Mouse (Mus musculus) neural tube, embryonic 11.5 days (tissue): ENCODE data around the gene Gm648. TPM values are rescaled to one million over a fixed set of nuclear protein-coding genes. Genes with fewer than 3 reads are reported as not detected.
"Not testable (repeated sequence)": the region's sequence is repeated elsewhere in the genome, so short reads cannot be mapped to it uniquely, and the experiment has no call there.

Source experiments
- ATAC-seq: fragments of 200-750 bp; cut with Nextera tagmentation; 2 replicates; pipeline ENCODE4 v1.8.0; 2017; ENCODE audit warnings: moderate number of reproducible peaks, mild to moderate bottlenecking, moderate TSS enrichment, moderate library complexity; ENCODE audit not compliant: insufficient read depth, low FRiP score, low TSS enrichment
- DNase-seq: peaks from one replicate; pipeline ENCODE4 v3.0.0-alpha.2; 2015; ENCODE audit warnings: low spot score
- H3K27ac ChIP-seq: fragments of 300-500 bp; sonication (generic); 2 replicates; pipeline ENCODE4 v1.5.1; 2014; ENCODE audit warnings: low read depth, mild to moderate bottlenecking, low read length
- H3K27me3 ChIP-seq: fragments of 300-500 bp; sonication (generic); 2 replicates; pipeline ENCODE4 v1.6.1; 2014; ENCODE audit warnings: mild to moderate bottlenecking, low read length, mixed read lengths; ENCODE audit not compliant: control insufficient read depth, insufficient read depth
- H3K36me3 ChIP-seq: fragments of 300-500 bp; sonication (generic); 2 replicates; pipeline ENCODE4 v1.6.1; 2014; ENCODE audit warnings: mild to moderate bottlenecking, low read length, moderate library complexity, mixed read lengths; ENCODE audit not compliant: control insufficient read depth, insufficient read depth
- H3K4me1 ChIP-seq: fragments of 300-500 bp; sonication (generic); 2 replicates; pipeline ENCODE4 v1.6.1; 2014; ENCODE audit warnings: low read length, mixed read lengths; ENCODE audit not compliant: control insufficient read depth, insufficient read depth
- H3K4me2 ChIP-seq: fragments of 300-500 bp; sonication (generic); 2 replicates; pipeline ENCODE4 v1.6.1; 2014; ENCODE audit warnings: low read depth, mild to moderate bottlenecking, moderate library complexity
- H3K4me3 ChIP-seq: fragments of 300-500 bp; sonication (generic); 2 replicates; pipeline ENCODE4 v1.5.1; 2014; ENCODE audit warnings: low read depth, low read length
- H3K9ac ChIP-seq: fragments of 300-500 bp; sonication (generic); 2 replicates; pipeline ENCODE4 v1.6.1; 2014; ENCODE audit warnings: mild to moderate bottlenecking, low read length
- H3K9me3 ChIP-seq: fragments of 300-500 bp; sonication (generic); 2 replicates; pipeline ENCODE4 v1.6.1; 2016; ENCODE audit warnings: low read length; ENCODE audit not compliant: control insufficient read depth
- WGBS: fragments of 180-500 bp; shearing (Covaris S2); extraction: QIAGEN DNeasy Blood & Tissue Kit; methylation state at CpG from one replicate; pipeline ENCODE4 v1.1.7; 2014; 5-methylcytosine and 5-hydroxymethylcytosine counted together
- microRNA-seq: library from miRNA; unstranded; fragments of <30 nt; microRNA quantifications from one replicate; pipeline ENCODE4, GENCODE M21; 2016
- polyA plus RNA-seq: library from polyadenylated mRNA; unstranded; fragments of >200 nt; fragmentation: Nextera tagmentation; extraction: Ambion mirVana; gene quantifications from 2 replicates; pipeline ENCODE4 v1.2.1, GENCODE M21; 2014

The Gm648 gene
- polyA plus RNA-seq, 1 experiment from 2014 or later, result not detected

GRCm38 (mm10) chrX:56524442-56524841, 25.0 kb downstream of the Gm648 start, which contains the start of gene Gm10477:
Gene Gm10477 (plus strand): TSS chrX:56524742.
- 87% methylated on average over 5 of the region's 6 CpGs for WGBS
- H3K4me1 ChIP-seq, H3K9ac ChIP-seq, H3K27me3 ChIP-seq, H3K27ac ChIP-seq, DNase-seq, H3K9me3 ChIP-seq, ATAC-seq, H3K36me3 ChIP-seq, H3K4me2 ChIP-seq, H3K4me3 ChIP-seq: not testable (repeated sequence)

- Histone ChIP-seq H3K4me3 (no peak overlapping the region), H3K27ac (no peak overlapping the region), H3K36me3 (no peaks in the 10 kb centered on the region), H3K4me2 (no peak overlapping the region), H3K27me3 (no peaks in the 10 kb centered on the region), H3K9ac (no peak overlapping the region), H3K4me1 (no peaks in the 10 kb centered on the region), H3K9me3 (no peaks in the 10 kb centered on the region)
- 83% methylated on average over 7 of the region's 7 CpGs for WGBS
- DNase-seq (no peak), ATAC-seq (no peak)
These were observed 52.2 kb downstream of the Gm648 start for GRCm38 (mm10) chrX:56497241-56497640.

Small RNA genes lying within 50 kb of the gene (microRNA-seq; reads per million reads assigned to microRNA genes)
- not detected for gene Mir5116

Other genes starting within 250 kb of the Gm648 start
- gene Zfp449, start 203.2 kb downstream of the Gm648 start, polyA plus RNA-seq, result 7.7 and 8.2 TPM in 2 replicates
- 2.9 and 3.4 TPM in 2 replicates for gene Smim10l2a, start 175.0 kb downstream of the Gm648 start, polyA plus RNA-seq
- 2.0 and 2.6 TPM in 2 replicates for gene Gm2174, start 101.6 kb downstream of the Gm648 start, polyA plus RNA-seq
- gene Ints6l, start 94.7 kb downstream of the Gm648 start, polyA plus RNA-seq, result 19.8 and 22.1 TPM in 2 replicates
- gene Gm10477, start 24.9 kb downstream of the Gm648 start, polyA plus RNA-seq, result not detected in 2 replicates
- gene Mmgt1, start 48.5 kb upstream of the Gm648 start, polyA plus RNA-seq, result 53.8 and 54.1 TPM in 2 replicates
- gene Slc9a6, start 60.2 kb upstream of the Gm648 start, polyA plus RNA-seq, result 16.0 and 17.2 TPM in 2 replicates
- 84.3 and 89.6 TPM in 2 replicates for gene Fhl1, start 182.2 kb upstream of the Gm648 start, polyA plus RNA-seq